Mouse (Mus musculus) MEL (cell line): ENCODE data around the gene Atpif1. TPM values are rescaled to one million over a fixed set of nuclear protein-coding genes. Genes with fewer than 3 reads are reported as not detected.

Experiments
- DNase-seq: peaks from one replicate; pipeline ENCODE4 v3.0.0; 2011; ENCODE audit warnings: low read depth, low spot score
- H3K27ac ChIP-seq: 2 replicates; pipeline ENCODE4 v1.5.1; 2012; ENCODE audit warnings: low read depth, mild to moderate bottlenecking, control low read depth, low read length, moderate library complexity; ENCODE audit not compliant: control insufficient read depth
- H3K27me3 ChIP-seq, 2 experiments: fragments of 150-350 bp in 1 of 2; sonication (generic) in 1 of 2; 2 replicates each; pipeline ENCODE4 v1.6.1; 2012; ENCODE audit warnings: low read length in 2 of 2, mild to moderate bottlenecking in 2 of 2, improper control_type of control experiment in 1 of 2, moderate library complexity in 1 of 2; ENCODE audit not compliant: insufficient read depth in 2 of 2, control insufficient read depth in 1 of 2
- H3K36me3 ChIP-seq, 2 experiments: 2 replicates each; pipeline ENCODE4 v1.6.1; 2012 to 2014; ENCODE audit warnings: low read length in 2 of 2, improper control_type of control experiment in 1 of 2, inconsistent platforms in 1 of 2, mild to moderate bottlenecking in 1 of 2; ENCODE audit not compliant: insufficient read depth in 2 of 2, control insufficient read depth in 1 of 2
- H3K4me1 ChIP-seq, 2 experiments: fragments of 150-350 bp in 1 of 2; sonication (generic) in 1 of 2; 2 replicates each; pipeline ENCODE4 v1.6.1; 2012; ENCODE audit warnings: low read length in 2 of 2, improper control_type of control experiment in 1 of 2, mild to moderate bottlenecking in 1 of 2; ENCODE audit not compliant: insufficient read depth in 2 of 2, control insufficient read depth in 1 of 2
- H3K4me3 ChIP-seq, 2 experiments: fragments of 150-350 bp in 1 of 2; sonication (generic) in 1 of 2; 2 replicates each; pipeline ENCODE4 v1.5.1; 2012; ENCODE audit warnings: low read depth in 2 of 2, low read length in 2 of 2, mild to moderate bottlenecking in 2 of 2, moderate library complexity in 2 of 2, control low read depth in 1 of 2, improper control_type of control experiment in 1 of 2; ENCODE audit not compliant: control insufficient read depth in 1 of 2, insufficient read depth in 1 of 2
- H3K79me2 ChIP-seq: 2 replicates; pipeline ENCODE4 v1.6.1; 2012; ENCODE audit warnings: mild to moderate bottlenecking, low read length, moderate library complexity; ENCODE audit not compliant: control insufficient read depth, poor library complexity, insufficient read depth
- H3K9ac ChIP-seq: 2 replicates; pipeline ENCODE4 v1.6.1; 2012; ENCODE audit warnings: low read depth, mild to moderate bottlenecking, control low read depth, low read length, moderate library complexity; ENCODE audit not compliant: control insufficient read depth, poor library complexity, severe bottlenecking
- H3K9me3 ChIP-seq: fragments of 150-350 bp; sonication (generic); replicated peaks from 2 replicates; pipeline ENCODE4 v1.6.1; 2012; ENCODE audit warnings: mild to moderate bottlenecking, low read length, improper control_type of control experiment, moderate library complexity; ENCODE audit not compliant: insufficient read depth
- CHD1 ChIP-seq: IDR thresholded peaks from 2 replicates; pipeline ENCODE4 v1.6.1; 2012; ENCODE audit warnings: low read depth, mild to moderate bottlenecking, inconsistent platforms, low read length, improper control_type of control experiment
- ETS1 ChIP-seq: IDR thresholded peaks from 2 replicates; pipeline ENCODE4 v1.6.1; 2012; ENCODE audit warnings: low read depth, mild to moderate bottlenecking, inconsistent platforms, low read length, improper control_type of control experiment, moderate library complexity
- NELFE ChIP-seq: IDR thresholded peaks from 2 replicates; pipeline ENCODE4 v1.6.1; 2011; ENCODE audit warnings: low read depth, low read length, improper control_type of control experiment
- NRF1 ChIP-seq: IDR thresholded peaks from 2 replicates; pipeline ENCODE4 v1.6.1; 2014; ENCODE audit warnings: low read depth, mild to moderate bottlenecking, inconsistent platforms, low read length, improper control_type of control experiment, moderate library complexity; ENCODE audit not compliant: poor library complexity, insufficient read depth, severe bottlenecking
- POLR2AphosphoS2 ChIP-seq: IDR thresholded peaks from 2 replicates; pipeline ENCODE4 v1.6.1; 2011; ENCODE audit warnings: low read length, improper control_type of control experiment
- POLR2AphosphoS5 ChIP-seq: IDR thresholded peaks from 2 replicates; pipeline ENCODE4 v1.6.1; 2012; ENCODE audit warnings: low read depth, borderline replicate concordance, mild to moderate bottlenecking, inconsistent platforms, low read length, moderate library complexity, mixed read lengths
- RAD21 ChIP-seq: IDR thresholded peaks from 2 replicates; pipeline ENCODE4 v1.6.1; 2011; ENCODE audit warnings: mild to moderate bottlenecking, low read depth, low read length, improper control_type of control experiment
- RCOR1 ChIP-seq: IDR thresholded peaks from 2 replicates; pipeline ENCODE4 v1.6.1; 2012; ENCODE audit warnings: low read depth, mild to moderate bottlenecking, inconsistent platforms, low read length, improper control_type of control experiment
- ZC3H11A ChIP-seq: IDR thresholded peaks from 2 replicates; pipeline ENCODE4 v1.6.1; 2012; ENCODE audit warnings: low read depth, mild to moderate bottlenecking, inconsistent platforms, low read length, improper control_type of control experiment
- ZNF384 ChIP-seq: IDR thresholded peaks from 2 replicates; pipeline ENCODE4 v1.6.1; 2012; ENCODE audit warnings: low read depth, mild to moderate bottlenecking, inconsistent platforms, low read length, improper control_type of control experiment
- polyA plus RNA-seq, 2 experiments: library from polyadenylated mRNA; stranded (reverse) in 1 of 2; unstranded in 1 of 2; fragments of >175 nt in 1 of 2; fragments of >200 nt in 1 of 2; gene quantifications; 2 replicates each; pipeline versions ENCODE4 v1.2.1 to v1.2.4; 2012; ENCODE audit warnings: low replicate concordance in 2 of 2, low read depth in 1 of 2; ENCODE audit not compliant: insufficient read length in 2 of 2, insufficient read depth in 1 of 2, missing spikeins in 1 of 2
- total RNA-seq: library from RNA; depleted of rRNA; stranded (reverse); fragments of 300-350 nt; gene quantifications from 2 replicates; pipeline ENCODE4 v1.2.3, GENCODE M21; 2012

The Atpif1 gene
- total and polyA plus RNA-seq, 3 experiments = 566 to 730 TPM; not detected in 1

DNA sequence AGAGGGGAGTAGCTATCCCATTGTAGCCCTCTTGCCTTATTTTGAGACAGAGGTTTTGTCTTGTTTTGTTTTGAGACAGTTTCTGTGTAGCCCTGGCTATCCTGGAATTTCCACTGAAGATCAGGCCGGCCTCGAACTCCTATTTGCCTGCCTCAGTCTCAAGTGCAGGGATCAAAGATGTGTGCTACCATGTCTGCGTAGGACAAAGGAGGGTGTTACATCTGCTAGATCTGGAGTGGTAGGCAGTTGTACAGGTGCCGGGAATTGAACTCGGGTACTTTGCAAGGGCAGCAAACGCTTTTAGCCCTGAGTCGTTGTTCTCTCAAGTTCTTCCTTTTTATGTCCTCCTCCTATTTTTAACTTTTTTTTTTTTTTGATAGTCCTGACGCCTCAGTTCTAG, 42.4 kb downstream of the Atpif1 start:
- no peaks in the 10 kb centered on the region for H3K4me1 ChIP-seq
- peaks cover 0 to 6% of the 10 kb centered on the region in 2 experiments; a peak in 2 of 4 replicates for H3K36me3 ChIP-seq
- no peak for TF ChIP-seq ZC3H11A
- TF ChIP-seq POLR2AphosphoS2 = peak; percentile 71; the same call in 1 of the 2 replicates

GRCm38 (mm10) chr4:132490273-132491010, 43.0 kb downstream of the Atpif1 start:
- H3K36me3 ChIP-seq = peaks cover 0 to 6% of the 10 kb centered on the region in 2 experiments; a peak in 2 of 4 replicates
- no peaks in the 10 kb centered on the region for H3K4me1 ChIP-seq
- no peak overlapping the region for H3K4me3 ChIP-seq
- no peaks in the 10 kb centered on the region for H3K79me2 ChIP-seq
- no peaks in the 10 kb centered on the region for H3K9me3 ChIP-seq
- TF ChIP-seq NELFE = no peak
- TF ChIP-seq CHD1 = no peak
- 0 out of 2 replicates have a peak, but pooled peaks have one; percentile 3 for TF ChIP-seq ZNF384
- H3K9ac ChIP-seq = no peak overlapping the region
- no peaks in the 10 kb centered on the region for H3K27me3 ChIP-seq
- no peak for DNase-seq
- H3K27ac ChIP-seq = no peak overlapping the region

More for the DNA sequence above, 42.4 kb downstream of the Atpif1 start:
- no peak overlapping the region for H3K27ac ChIP-seq
- no peaks in the 10 kb centered on the region for H3K79me2 ChIP-seq
- no peak for DNase-seq
- no peak overlapping the region for H3K9ac ChIP-seq
- no peak overlapping the region for H3K4me3 ChIP-seq
- H3K27me3 ChIP-seq = no peaks in the 10 kb centered on the region
- H3K9me3 ChIP-seq = no peaks in the 10 kb centered on the region

DNA sequence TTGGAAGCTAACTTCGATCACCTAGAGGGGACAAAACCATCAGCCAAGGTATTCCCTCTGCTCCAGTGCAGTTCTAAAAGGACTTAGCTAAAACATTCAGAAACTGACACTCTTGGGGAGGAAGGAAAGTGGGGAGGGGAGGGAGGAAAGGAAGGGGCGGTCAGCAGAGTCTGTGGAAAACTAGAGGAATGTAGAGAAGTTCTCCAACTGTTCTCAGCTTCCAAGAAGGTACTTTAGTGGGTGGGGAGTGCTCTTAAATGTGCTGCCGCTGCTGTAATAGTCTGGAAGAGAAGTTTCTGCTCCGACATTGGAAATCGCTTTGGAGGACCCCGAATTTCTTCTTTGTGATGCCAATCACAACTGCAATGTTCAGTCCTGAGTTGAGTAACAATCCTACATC, 44.5 kb downstream of the Atpif1 start:
- Histone ChIP-seq H3K36me3 (peaks cover 0 to 3% of the 10 kb centered on the region in 2 experiments; a peak in 1 of 4 replicates), H3K4me1 (no peaks in the 10 kb centered on the region), H3K79me2 (no peaks in the 10 kb centered on the region), H3K27me3 (no peaks in the 10 kb centered on the region), H3K9me3 (no peaks in the 10 kb centered on the region), H3K4me3 (no peak overlapping the region), H3K9ac (no peak overlapping the region), H3K27ac (no peak overlapping the region)
- TF ChIP-seq NRF1 = no peak
- no peak for TF ChIP-seq POLR2AphosphoS2
- TF ChIP-seq RAD21 = no peak
- no peak for TF ChIP-seq CHD1
- no peak for TF ChIP-seq RCOR1
- TF ChIP-seq POLR2AphosphoS5 = no peak
- no peak for TF ChIP-seq ETS1
- no peak for DNase-seq
